Mouse (Mus musculus) urinary bladder, postnatal 25 days (tissue): ENCODE results near the gene Naa38.

Source experiments
- DNase-seq: peaks from one replicate; pipeline ENCODE4 v3.0.0; 2022; ENCODE audit warnings: low spot score

The Naa38 gene

GRCm38 (mm10) chr11:69373223-69373965 lies 21.9 kb upstream of the Naa38 start:
- DNase-seq = no peak

GRCm38 (mm10) chr11:69375646-69376045 lies 19.6 kb upstream of the Naa38 start:
- no peak for DNase-seq

GRCm38 (mm10) chr11:69377766-69378165 lies 17.5 kb upstream of the Naa38 start:
- no peak for DNase-seq

- DNase-seq = no peak
Measured at GRCm38 (mm10) chr11:69379600-69379999, 15.7 kb upstream of the Naa38 start.

GRCm38 (mm10) chr11:69381356-69381755 lies 13.9 kb upstream of the Naa38 start:
- no peak for DNase-seq

GRCm38 (mm10) chr11:69382478-69383105 lies 12.7 kb upstream of the Naa38 start:
- DNase-seq = no peak

- DNase-seq = no peak
Measured at GRCm38 (mm10) chr11:69384979-69385378, 10.3 kb upstream of the Naa38 start.

GRCm38 (mm10) chr11:69386758-69387157 lies 8.5 kb upstream of the Naa38 start:
- DNase-seq = no peak

- DNase-seq = no peak
Measured at GRCm38 (mm10) chr11:69388680-69389079, 6.6 kb upstream of the Naa38 start.

- no peak for DNase-seq
Measured at GRCm38 (mm10) chr11:69389531-69390399, 5.5 kb upstream of the Naa38 start.

- DNase-seq = peak; percentile 52
Measured at GRCm38 (mm10) chr11:69390400-69391034, 4.8 kb upstream of the Naa38 start.

GRCm38 (mm10) chr11:69394591-69395167 lies 608 bp upstream of the Naa38 start:
- peak; percentile 9 for DNase-seq

- DNase-seq = peak; percentile 82
Measured at GRCm38 (mm10) chr11:69395634-69396373, 517 bp downstream of the Naa38 start.

- DNase-seq = peak; percentile 15
Measured at GRCm38 (mm10) chr11:69396772-69397171, 1.5 kb downstream of the Naa38 start.

GRCm38 (mm10) chr11:69397581-69398057 lies 2.3 kb downstream of the Naa38 start:
- peak; percentile 28 for DNase-seq

GRCm38 (mm10) chr11:69398059-69398458 lies 2.8 kb downstream of the Naa38 start, which contains the start of gene Tmem88:
Gene Tmem88 (minus strand): TSS chr11:69398234.
- peak; percentile 17 for DNase-seq

- no peak for DNase-seq
Measured at GRCm38 (mm10) chr11:69398486-69399200, 3.4 kb downstream of the Naa38 start.

- peak; percentile 11 for DNase-seq
Measured at GRCm38 (mm10) chr11:69399201-69400082, 4.2 kb downstream of the Naa38 start.
